Mouse (Mus musculus): ENCODE data around the gene Ak4. TPM values are rescaled to one million over a fixed set of nuclear protein-coding genes. Genes with fewer than 3 reads are reported as not detected.

The Ak4 gene
- polyA plus RNA-seq, 1 experiment from 2014 or later = 8.8 TPM

GRCm38 (mm10) chr4:101448701-101449100 lies 29.6 kb downstream of the Ak4 start:
- ATAC-seq = no peak
- no peaks in the 10 kb centered on the region for H3K27me3 ChIP-seq (replicated peaks; ENCODE audit: control insufficient read depth, insufficient read depth, low read length)
- H3K36me3 ChIP-seq (ENCODE audit: control insufficient read depth, insufficient read depth) = no peaks in the 10 kb centered on the region
- H3K9me3 ChIP-seq (ENCODE audit: control insufficient read depth, low read length) = no peaks in the 10 kb centered on the region
- peaks cover 8% of the 10 kb centered on the region for H3K4me1 ChIP-seq (replicated peaks; ENCODE audit: control insufficient read depth, insufficient read depth, low read length)
- H3K4me3 ChIP-seq (replicated peaks; ENCODE audit: low read length) = no peak overlapping the region
- no peak overlapping the region for H3K9ac ChIP-seq (replicated peaks; ENCODE audit: low read depth, low read length)
- 87% methylated on average over 8 of the region's 8 CpGs for WGBS
- no peak overlapping the region for H3K27ac ChIP-seq (ENCODE audit: low read length)
- H3K4me2 ChIP-seq (ENCODE audit: low read length) = no peak overlapping the region

- no peak overlapping the region for H3K4me3 ChIP-seq (replicated peaks; ENCODE audit: low read length)
- peaks cover 8% of the 10 kb centered on the region for H3K4me1 ChIP-seq (replicated peaks; ENCODE audit: control insufficient read depth, insufficient read depth, low read length)
- H3K9ac ChIP-seq (replicated peaks; ENCODE audit: low read depth, low read length) = no peak overlapping the region
- 84% methylated on average over 7 of the region's 7 CpGs for WGBS
- no peaks in the 10 kb centered on the region for H3K27me3 ChIP-seq (replicated peaks; ENCODE audit: control insufficient read depth, insufficient read depth, low read length)
- no peak overlapping the region for H3K27ac ChIP-seq (ENCODE audit: low read length)
- H3K9me3 ChIP-seq (ENCODE audit: control insufficient read depth, low read length) = no peaks in the 10 kb centered on the region
- no peak for ATAC-seq
- H3K36me3 ChIP-seq (ENCODE audit: control insufficient read depth, insufficient read depth) = no peaks in the 10 kb centered on the region
- H3K4me2 ChIP-seq (ENCODE audit: low read length) = no peak overlapping the region
Observed at GRCm38 (mm10) chr4:101449344-101449743, 30.3 kb downstream of the Ak4 start.

GRCm38 (mm10) chr4:101450150-101450780 lies 31.2 kb downstream of the Ak4 start:
- ATAC-seq = peak; percentile 97
- Histone ChIP-seq H3K27ac (ENCODE audit: low read length) (no peak overlapping the region), H3K27me3 (replicated peaks; ENCODE audit: control insufficient read depth, insufficient read depth, low read length) (no peaks in the 10 kb centered on the region), H3K9ac (replicated peaks; ENCODE audit: low read depth, low read length) (no peak overlapping the region), H3K4me1 (replicated peaks; ENCODE audit: control insufficient read depth, insufficient read depth, low read length) (peaks cover 8% of the 10 kb centered on the region), H3K9me3 (ENCODE audit: control insufficient read depth, low read length) (no peaks in the 10 kb centered on the region), H3K4me3 (replicated peaks; ENCODE audit: low read length) (no peak overlapping the region), H3K36me3 (ENCODE audit: control insufficient read depth, insufficient read depth) (no peaks in the 10 kb centered on the region), H3K4me2 (ENCODE audit: low read length) (no peak overlapping the region)
- WGBS = 64% methylated on average over 20 of the region's 20 CpGs

- H3K4me3 ChIP-seq (replicated peaks; ENCODE audit: low read length) = no peak overlapping the region
- no peak overlapping the region for H3K27ac ChIP-seq (ENCODE audit: low read length)
- ATAC-seq = no peak
- H3K36me3 ChIP-seq (ENCODE audit: control insufficient read depth, insufficient read depth) = no peaks in the 10 kb centered on the region
- H3K27me3 ChIP-seq (replicated peaks; ENCODE audit: control insufficient read depth, insufficient read depth, low read length) = no peaks in the 10 kb centered on the region
- no peak overlapping the region for H3K4me2 ChIP-seq (ENCODE audit: low read length)
- H3K9ac ChIP-seq (replicated peaks; ENCODE audit: low read depth, low read length) = no peak overlapping the region
- H3K9me3 ChIP-seq (ENCODE audit: control insufficient read depth, low read length) = no peaks in the 10 kb centered on the region
- 89% methylated on average over 4 of the region's 4 CpGs for WGBS
- peaks cover 8% of the 10 kb centered on the region for H3K4me1 ChIP-seq (replicated peaks; ENCODE audit: control insufficient read depth, insufficient read depth, low read length)
Observed at GRCm38 (mm10) chr4:101451089-101451488, 32.0 kb downstream of the Ak4 start.

GRCm38 (mm10) chr4:101452829-101453228 lies 33.8 kb downstream of the Ak4 start:
- H3K4me3 ChIP-seq (replicated peaks; ENCODE audit: low read length) = no peak overlapping the region
- H3K36me3 ChIP-seq (ENCODE audit: control insufficient read depth, insufficient read depth) = no peaks in the 10 kb centered on the region
- H3K4me1 ChIP-seq (replicated peaks; ENCODE audit: control insufficient read depth, insufficient read depth, low read length) = peaks cover 8% of the 10 kb centered on the region
- no peaks in the 10 kb centered on the region for H3K9me3 ChIP-seq (ENCODE audit: control insufficient read depth, low read length)
- H3K27ac ChIP-seq (ENCODE audit: low read length) = no peak overlapping the region
- ATAC-seq = no peak
- 91% methylated on average over 9 of the region's 9 CpGs for WGBS
- no peak overlapping the region for H3K4me2 ChIP-seq (ENCODE audit: low read length)
- no peaks in the 10 kb centered on the region for H3K27me3 ChIP-seq (replicated peaks; ENCODE audit: control insufficient read depth, insufficient read depth, low read length)
- H3K9ac ChIP-seq (replicated peaks; ENCODE audit: low read depth, low read length) = no peak overlapping the region

DNA sequence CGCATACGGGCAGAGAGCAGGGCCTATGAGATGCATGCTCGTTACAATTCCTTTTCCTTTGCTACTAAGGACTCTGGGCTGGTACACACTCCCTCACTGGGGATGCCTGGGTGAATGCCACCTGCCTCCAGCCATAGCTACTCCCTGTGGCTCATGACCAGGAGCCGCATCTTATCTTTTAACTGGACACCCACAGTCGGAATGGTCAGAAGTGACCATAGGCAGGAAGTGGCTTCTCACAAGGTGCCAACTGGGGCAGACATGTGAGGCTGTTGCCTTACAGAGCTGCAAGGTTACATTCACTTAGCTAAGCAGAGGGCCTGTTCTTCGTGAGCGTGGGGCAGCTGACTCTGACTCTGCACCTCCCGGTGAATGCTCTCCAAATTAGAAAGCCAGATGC lies 38.1 kb downstream of the Ak4 start:
- 93% methylated on average over 8 of the region's 8 CpGs for WGBS
- Histone ChIP-seq H3K4me1 (replicated peaks; ENCODE audit: control insufficient read depth, insufficient read depth, low read length) (no peaks in the 10 kb centered on the region), H3K27me3 (replicated peaks; ENCODE audit: control insufficient read depth, insufficient read depth, low read length) (no peaks in the 10 kb centered on the region), H3K27ac (ENCODE audit: low read length) (no peak overlapping the region), H3K4me2 (ENCODE audit: low read length) (no peak overlapping the region), H3K4me3 (replicated peaks; ENCODE audit: low read length) (no peak overlapping the region), H3K9me3 (ENCODE audit: control insufficient read depth, low read length) (no peaks in the 10 kb centered on the region), H3K9ac (replicated peaks; ENCODE audit: low read depth, low read length) (no peak overlapping the region), H3K36me3 (ENCODE audit: control insufficient read depth, insufficient read depth) (no peaks in the 10 kb centered on the region)
- no peak for ATAC-seq

GRCm38 (mm10) chr4:101458341-101458740 lies 39.3 kb downstream of the Ak4 start:
- 45% methylated on average over 2 of the region's 2 CpGs for WGBS
- Histone ChIP-seq H3K9ac (replicated peaks; ENCODE audit: low read depth, low read length) (no peak overlapping the region), H3K4me1 (replicated peaks; ENCODE audit: control insufficient read depth, insufficient read depth, low read length) (no peaks in the 10 kb centered on the region), H3K9me3 (ENCODE audit: control insufficient read depth, low read length) (no peaks in the 10 kb centered on the region), H3K4me3 (replicated peaks; ENCODE audit: low read length) (no peak overlapping the region), H3K4me2 (ENCODE audit: low read length) (no peak overlapping the region), H3K27ac (ENCODE audit: low read length) (no peak overlapping the region), H3K36me3 (ENCODE audit: control insufficient read depth, insufficient read depth) (no peaks in the 10 kb centered on the region), H3K27me3 (replicated peaks; ENCODE audit: control insufficient read depth, insufficient read depth, low read length) (no peaks in the 10 kb centered on the region)
- peak; percentile 54 for ATAC-seq

GRCm38 (mm10) chr4:101459358-101459757 lies 40.3 kb downstream of the Ak4 start:
- Histone ChIP-seq H3K36me3 (ENCODE audit: control insufficient read depth, insufficient read depth) (no peaks in the 10 kb centered on the region), H3K4me1 (replicated peaks; ENCODE audit: control insufficient read depth, insufficient read depth, low read length) (no peaks in the 10 kb centered on the region), H3K9ac (replicated peaks; ENCODE audit: low read depth, low read length) (no peak overlapping the region), H3K4me2 (ENCODE audit: low read length) (no peak overlapping the region), H3K9me3 (ENCODE audit: control insufficient read depth, low read length) (no peaks in the 10 kb centered on the region), H3K27me3 (replicated peaks; ENCODE audit: control insufficient read depth, insufficient read depth, low read length) (no peaks in the 10 kb centered on the region), H3K27ac (ENCODE audit: low read length) (no peak overlapping the region), H3K4me3 (replicated peaks; ENCODE audit: low read length) (no peak overlapping the region)
- ATAC-seq = no peak
- 81% methylated on average over 4 of the region's 4 CpGs for WGBS

GRCm38 (mm10) chr4:101460114-101460513 lies 41.0 kb downstream of the Ak4 start:
- 82% methylated on average over 1 of the region's 1 CpGs for WGBS
- H3K27me3 ChIP-seq (replicated peaks; ENCODE audit: control insufficient read depth, insufficient read depth, low read length) = no peaks in the 10 kb centered on the region
- H3K4me1 ChIP-seq (replicated peaks; ENCODE audit: control insufficient read depth, insufficient read depth, low read length) = no peaks in the 10 kb centered on the region
- no peak overlapping the region for H3K9ac ChIP-seq (replicated peaks; ENCODE audit: low read depth, low read length)
- no peak overlapping the region for H3K27ac ChIP-seq (ENCODE audit: low read length)
- H3K36me3 ChIP-seq (ENCODE audit: control insufficient read depth, insufficient read depth) = no peaks in the 10 kb centered on the region
- H3K4me3 ChIP-seq (replicated peaks; ENCODE audit: low read length) = no peak overlapping the region
- H3K4me2 ChIP-seq (ENCODE audit: low read length) = no peak overlapping the region
- ATAC-seq = no peak
- H3K9me3 ChIP-seq (ENCODE audit: control insufficient read depth, low read length) = no peaks in the 10 kb centered on the region

DNA sequence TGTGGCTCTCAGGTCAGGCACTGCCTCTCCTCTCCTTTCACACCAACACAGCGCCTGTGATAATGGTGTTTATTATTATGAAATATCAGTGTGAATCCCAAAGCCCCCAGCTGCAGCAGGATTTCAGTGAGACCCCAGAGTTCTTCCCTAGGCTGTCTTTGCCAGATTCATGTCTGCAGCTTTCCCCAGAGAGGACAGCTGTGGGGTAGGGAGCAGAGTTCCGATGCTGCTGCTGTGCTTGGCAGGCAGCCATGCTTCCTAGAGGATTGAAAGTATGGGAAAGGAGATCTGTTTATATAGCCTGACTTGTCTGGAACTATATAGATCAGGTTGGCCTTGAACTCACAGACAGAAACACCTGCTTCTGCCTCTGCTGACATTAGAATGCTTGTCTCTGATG lies 43.0 kb downstream of the Ak4 start:
- Histone ChIP-seq H3K4me2 (ENCODE audit: low read length) (no peak overlapping the region), H3K9me3 (ENCODE audit: control insufficient read depth, low read length) (no peaks in the 10 kb centered on the region), H3K4me3 (replicated peaks; ENCODE audit: low read length) (no peak overlapping the region), H3K36me3 (ENCODE audit: control insufficient read depth, insufficient read depth) (no peaks in the 10 kb centered on the region), H3K4me1 (replicated peaks; ENCODE audit: control insufficient read depth, insufficient read depth, low read length) (no peaks in the 10 kb centered on the region), H3K9ac (replicated peaks; ENCODE audit: low read depth, low read length) (no peak overlapping the region), H3K27me3 (replicated peaks; ENCODE audit: control insufficient read depth, insufficient read depth, low read length) (no peaks in the 10 kb centered on the region), H3K27ac (ENCODE audit: low read length) (no peak overlapping the region)
- ATAC-seq = no peak
- 76% methylated on average over 2 of the region's 2 CpGs for WGBS
